Mouse (Mus musculus) ES-E14 (cell line): ENCODE data around the gene 4921501E09Rik. TPM values are rescaled to one million over a fixed set of nuclear protein-coding genes. Genes with fewer than 3 reads are reported as not detected.
A peak's percentile ranks its signal among the peaks of the same experiment; 100 is the strongest.

ENCODE experiments used
- DNase-seq: peaks from one replicate; pipeline ENCODE4 v3.0.0-alpha.2; 2013; ENCODE audit warnings: low read depth, low spot score
- H3K27ac ChIP-seq: 2 replicates; pipeline ENCODE4 v1.5.1; 2012; ENCODE audit warnings: low read depth, mild to moderate bottlenecking, low read length, moderate library complexity, mixed read lengths; ENCODE audit not compliant: poor library complexity, insufficient read depth, severe bottlenecking
- H3K36me3 ChIP-seq: 2 replicates; pipeline ENCODE4 v1.6.1; 2012; ENCODE audit warnings: mild to moderate bottlenecking, low read length, moderate library complexity, mixed read lengths; ENCODE audit not compliant: control insufficient read depth, poor library complexity, insufficient read depth, severe bottlenecking
- H3K4me1 ChIP-seq, 2 experiments: fragments of 150-350 bp in 1 of 2; sonication (generic) in 1 of 2; 2 replicates each; pipeline ENCODE4 v1.6.1; 2012; ENCODE audit warnings: low read length in 2 of 2, mild to moderate bottlenecking in 1 of 2, mixed read lengths in 1 of 2; ENCODE audit not compliant: control insufficient read depth in 2 of 2, insufficient read depth in 2 of 2, poor library complexity in 1 of 2
- H3K4me3 ChIP-seq, 2 experiments: fragments of 150-350 bp in 1 of 2; sonication (generic) in 1 of 2; 2 replicates each; pipeline ENCODE4 v1.5.1; 2012; ENCODE audit warnings: low read length in 2 of 2, low read depth in 1 of 2, mild to moderate bottlenecking in 1 of 2, mixed read lengths in 1 of 2; ENCODE audit not compliant: insufficient read depth in 1 of 2, poor library complexity in 1 of 2, severe bottlenecking in 1 of 2
- H3K9ac ChIP-seq: 2 replicates; pipeline ENCODE4 v1.6.1; 2012; ENCODE audit warnings: low read depth, mild to moderate bottlenecking, low read length, mixed read lengths; ENCODE audit not compliant: poor library complexity, insufficient read depth, severe bottlenecking
- H3K9me3 ChIP-seq: fragments of 150-350 bp; sonication (generic); 2 replicates; pipeline ENCODE4 v1.6.1; 2012; ENCODE audit warnings: low read depth, mild to moderate bottlenecking, low read length; ENCODE audit not compliant: control insufficient read depth, insufficient read depth
- CHD2 ChIP-seq: IDR thresholded peaks from 2 replicates; pipeline ENCODE4 v1.6.1; 2014; ENCODE audit warnings: mild to moderate bottlenecking, low read depth, low read length, inconsistent platforms
- HCFC1 ChIP-seq: IDR thresholded peaks from 2 replicates; pipeline ENCODE4 v1.6.1; 2012; ENCODE audit warnings: low read length, inconsistent platforms, borderline replicate concordance; ENCODE audit not compliant: insufficient read depth
- MAFK ChIP-seq: IDR thresholded peaks from 2 replicates; pipeline ENCODE4 v1.6.1; 2014; ENCODE audit warnings: mild to moderate bottlenecking, low read depth, low read length, inconsistent platforms; ENCODE audit not compliant: insufficient read depth
- ZC3H11A ChIP-seq: IDR thresholded peaks from 2 replicates; pipeline ENCODE4 v1.6.1; 2012; ENCODE audit warnings: low read depth, mild to moderate bottlenecking, inconsistent platforms, low read length, borderline replicate concordance
- ZNF384 ChIP-seq: IDR thresholded peaks from 2 replicates; pipeline ENCODE4 v1.6.1; 2012; ENCODE audit warnings: low read depth, low read length, inconsistent platforms
- in situ Hi-C, 2 experiments: fragments of 600-800 bp; cut with MboI; formaldehyde crosslinking; loops; one replicate each; pipeline ENCODE4 v1.15.1; 2025; ENCODE audit warnings: low sequenced_read_pairs in 2 of 2, inconsistent platforms in 1 of 2; ENCODE audit not compliant: unreplicated experiment in 2 of 2
- total RNA-seq: library from RNA; depleted of rRNA; stranded (reverse); fragments of 300-350 nt; gene quantifications from 2 replicates; pipeline ENCODE4 v1.2.3, GENCODE M21; 2012; rRNA removed

Gene 4921501E09Rik
- not detected in 2 replicates for total RNA-seq

DNA sequence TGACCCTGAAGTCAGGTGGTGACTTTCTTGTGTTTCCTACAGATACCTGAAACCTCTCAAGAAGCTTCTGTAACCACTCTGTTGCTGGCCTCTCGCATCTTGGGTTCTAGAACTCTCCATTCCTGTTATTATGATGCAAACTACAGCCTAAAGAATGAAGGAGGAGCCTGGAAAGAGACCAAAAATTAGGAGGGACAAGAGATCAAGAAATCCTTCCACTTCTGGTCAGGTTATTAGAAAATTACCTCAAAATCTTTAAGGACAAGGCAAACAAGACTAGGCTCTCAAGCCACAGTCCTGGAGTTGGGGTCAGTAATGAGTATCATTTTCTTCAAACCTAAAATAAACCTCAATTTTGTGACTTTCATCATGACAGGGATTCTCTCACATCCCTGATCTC, at the start of gene 4921501E09Rik:
4921501E09Rik (minus strand) TSS at position 101 of the 400 bp plus-strand sequence.
- DNase-seq, result no peak
- in situ Hi-C loops, result no loop called here
- no peak within 1 kb of the TSS for H3K9ac ChIP-seq
- H3K36me3 ChIP-seq, result no peaks in the 10 kb centered on the region
- H3K27ac ChIP-seq, result no peak within 1 kb of the TSS
- H3K9me3 ChIP-seq, result no peaks in the 10 kb centered on the region
- no peak within 1 kb of the TSS for H3K4me3 ChIP-seq
- peaks cover 0 to 4% of the 10 kb centered on the region in 2 experiments; a peak in 1 of 4 replicates for H3K4me1 ChIP-seq
- TF ChIP-seq ZNF384, result no peak
- no peak for TF ChIP-seq ZC3H11A
- no peak for TF ChIP-seq CHD2
- TF ChIP-seq MAFK, result no peak
- TF ChIP-seq HCFC1, result no peak

DNA sequence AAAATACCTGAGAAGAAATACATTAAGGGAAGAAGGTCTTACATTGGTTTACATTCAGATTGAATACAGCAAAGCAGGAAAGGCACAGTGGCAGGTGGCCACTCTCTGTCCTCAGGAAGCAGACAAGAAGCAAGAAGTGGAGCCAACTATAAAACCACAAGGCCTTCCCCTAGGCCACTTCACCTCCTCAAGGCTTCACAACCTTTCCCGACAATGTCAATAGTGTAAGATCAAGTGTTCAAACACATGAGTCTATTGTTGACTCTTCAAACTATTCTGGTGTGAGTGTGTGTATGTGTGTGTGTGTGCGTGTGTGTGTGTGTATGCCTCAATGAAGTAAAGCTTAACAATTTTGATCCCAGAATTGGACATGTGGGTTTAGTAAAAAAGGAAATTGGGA, 29.5 kb upstream of the 4921501E09Rik start:
- Histone ChIP-seq H3K27ac (no peak overlapping the region), H3K9me3 (no peaks in the 10 kb centered on the region), H3K36me3 (no peaks in the 10 kb centered on the region), H3K9ac (no peak overlapping the region), H3K4me3 (no peak overlapping the region), H3K4me1 (no peaks in the 10 kb centered on the region)
- no peak for DNase-seq
- no peak for TF ChIP-seq ZNF384
- TF ChIP-seq HCFC1, result no peak
- no peak for TF ChIP-seq MAFK
- TF ChIP-seq ZC3H11A, result no peak
- TF ChIP-seq CHD2, result no peak
- in situ Hi-C loops, result no loop called here

DNA sequence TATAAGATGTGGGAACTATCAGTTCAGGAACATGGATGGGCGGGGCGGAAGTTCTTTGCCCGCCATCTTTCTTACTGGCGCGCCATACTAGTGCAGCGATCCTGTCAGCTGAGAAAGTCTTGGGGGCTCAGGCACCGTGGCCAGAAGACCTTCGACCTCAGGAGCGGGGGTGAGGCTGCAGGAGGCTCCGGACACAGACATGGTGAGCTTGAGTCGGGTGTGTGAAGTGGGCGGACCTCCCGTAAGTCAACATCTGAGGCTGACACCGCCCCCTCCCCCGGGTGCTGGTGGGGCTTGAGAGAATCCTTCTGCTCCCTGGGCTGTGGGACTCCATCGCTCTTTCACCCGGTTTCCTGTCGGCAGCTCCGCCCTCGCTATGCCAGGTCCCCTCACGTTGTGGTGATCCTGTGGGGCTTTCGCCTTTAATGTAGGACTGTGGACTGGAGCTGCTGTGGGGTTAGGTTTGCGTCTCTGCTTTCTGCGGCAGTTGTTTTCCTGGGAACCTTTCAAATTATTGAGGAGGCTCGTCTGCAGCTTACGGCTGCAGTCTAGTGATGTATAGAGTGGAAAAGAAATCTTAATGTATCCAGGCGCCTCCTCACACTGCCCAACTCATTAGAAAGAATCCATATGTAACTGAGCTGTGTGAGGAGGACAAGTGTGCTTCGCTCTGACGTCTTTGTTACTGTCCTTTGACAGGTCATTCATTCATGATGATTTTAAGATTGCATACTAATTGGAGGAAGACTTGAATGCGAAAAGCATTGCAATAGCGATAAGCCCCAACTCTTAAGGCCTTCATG, 24.7 kb upstream of the 4921501E09Rik start:
- Histone ChIP-seq H3K9ac (peak overlapping the region; percentile 75), H3K36me3 (no peaks in the 10 kb centered on the region), H3K4me3 (peak overlapping the region; percentile 82 to 88), H3K27ac (peak overlapping the region; percentile 59; the same call in 1 of the 2 replicates), H3K4me1 (no peaks in the 10 kb centered on the region), H3K9me3 (no peaks in the 10 kb centered on the region)
- in situ Hi-C loops, result no loop called here
- DNase-seq, result peak; percentile 53
- TF ChIP-seq ZNF384 (no peak), HCFC1 (peak; percentile 83)

DNA sequence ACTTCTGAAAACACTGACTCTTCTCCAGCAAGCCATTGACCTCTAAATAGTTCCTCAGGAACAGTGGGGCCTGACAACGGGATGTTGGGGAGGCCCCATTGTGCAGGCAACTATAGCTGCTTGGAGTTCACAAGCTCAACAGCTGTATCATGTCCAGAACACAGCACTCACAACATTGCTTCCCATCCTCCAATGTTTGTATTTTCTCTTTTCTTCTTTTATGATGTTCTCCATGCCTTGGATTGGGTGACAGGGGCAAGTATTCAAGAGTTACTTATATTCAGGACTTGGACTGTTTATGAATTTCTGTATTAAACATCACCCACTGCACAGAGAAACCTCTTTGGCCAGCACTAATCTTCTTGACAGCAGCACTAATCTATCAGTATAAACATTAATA, 23.8 kb upstream of the 4921501E09Rik start:
- DNase-seq, result no peak
- no peaks in the 10 kb centered on the region for H3K36me3 ChIP-seq
- in situ Hi-C loops, result no loop called here
- H3K4me1 ChIP-seq, result no peaks in the 10 kb centered on the region
- H3K27ac ChIP-seq, result no peak overlapping the region
- no peak overlapping the region for H3K9ac ChIP-seq
- no peaks in the 10 kb centered on the region for H3K9me3 ChIP-seq
- TF ChIP-seq MAFK, result no peak
- no peak for TF ChIP-seq ZC3H11A
- TF ChIP-seq HCFC1, result no peak
- TF ChIP-seq ZNF384, result no peak
- TF ChIP-seq CHD2, result no peak
- no peak overlapping the region for H3K4me3 ChIP-seq

DNA sequence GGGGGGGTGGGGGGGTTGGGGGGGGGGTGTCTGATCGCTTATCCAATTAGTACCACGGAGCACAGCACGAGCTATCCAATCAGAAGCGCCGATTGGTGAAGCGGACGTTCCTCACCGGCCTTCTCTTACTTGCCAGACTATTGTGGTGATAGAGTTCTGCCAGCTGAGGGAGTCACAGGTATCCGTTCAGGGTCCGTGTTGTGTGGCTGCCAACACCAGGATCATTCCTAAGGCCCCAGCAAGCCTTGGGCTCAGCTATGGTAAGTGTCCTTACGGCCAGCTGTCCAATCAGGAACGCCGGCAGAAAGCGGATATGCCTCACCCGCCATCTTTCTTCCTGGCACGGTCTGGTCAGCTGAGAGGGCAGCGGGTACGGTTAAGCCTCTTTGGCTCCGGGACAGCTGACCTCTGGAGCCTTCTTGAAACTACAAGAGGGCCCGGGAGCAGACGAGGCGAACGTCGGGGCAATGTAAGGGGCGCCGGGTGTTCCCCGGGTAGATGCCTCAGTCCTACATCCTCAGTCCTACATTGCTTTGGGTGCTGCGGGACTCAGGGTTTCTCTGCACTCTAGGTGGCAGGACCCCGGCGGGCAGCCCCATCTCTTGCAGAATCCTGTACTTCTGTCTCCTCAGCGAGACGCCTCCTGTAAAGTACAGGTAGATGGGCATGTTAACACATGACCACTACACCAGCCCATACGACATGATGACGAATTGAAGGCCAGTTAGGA, 21.5 kb upstream of the 4921501E09Rik start, which contains the start of gene Zfp563:
Zfp563 (plus strand) TSS at position 91 of the 730 bp plus-strand sequence.
- peak within 1 kb of the TSS; percentile 56 to 86 for H3K4me3 ChIP-seq
- in situ Hi-C loops, result no loop called here
- H3K36me3 ChIP-seq, result no peaks in the 10 kb centered on the region
- 0 out of 2 replicates have a peak, but pooled peaks have one; percentile 29 for TF ChIP-seq CHD2
- TF ChIP-seq ZC3H11A, result no peak
- TF ChIP-seq HCFC1, result peak; percentile 79; the same call in 1 of the 2 replicates
- TF ChIP-seq ZNF384, result no peak
- peak; percentile 56 for DNase-seq
- peak within 1 kb of the TSS; percentile 83 for H3K9ac ChIP-seq
- no peaks in the 10 kb centered on the region for H3K9me3 ChIP-seq
- peak within 1 kb of the TSS; percentile 88 for H3K27ac ChIP-seq
- H3K4me1 ChIP-seq, result no peaks in the 10 kb centered on the region
